Mouse (Mus musculus) layer of hippocampus, adult 18-20 months (tissue): ENCODE measurements at regions not wholly inside any gene's neighbourhood (a gene's known extent, or its start where the extent isn't known, plus 50 kb on each side); places are given as distances from the start of the nearest gene placed in this dataset.

Experiments used
- DNase-seq, 2 experiments: peaks; one replicate each; pipeline ENCODE4 v3.0.0; 2022; ENCODE audit warnings: low spot score in 2 of 2
- microRNA-seq, 2 experiments: library from miRNA; unstranded; fragments of <30 nt; microRNA quantifications; one replicate each; pipeline ENCODE4 v1.2.0; 2021

DNA sequence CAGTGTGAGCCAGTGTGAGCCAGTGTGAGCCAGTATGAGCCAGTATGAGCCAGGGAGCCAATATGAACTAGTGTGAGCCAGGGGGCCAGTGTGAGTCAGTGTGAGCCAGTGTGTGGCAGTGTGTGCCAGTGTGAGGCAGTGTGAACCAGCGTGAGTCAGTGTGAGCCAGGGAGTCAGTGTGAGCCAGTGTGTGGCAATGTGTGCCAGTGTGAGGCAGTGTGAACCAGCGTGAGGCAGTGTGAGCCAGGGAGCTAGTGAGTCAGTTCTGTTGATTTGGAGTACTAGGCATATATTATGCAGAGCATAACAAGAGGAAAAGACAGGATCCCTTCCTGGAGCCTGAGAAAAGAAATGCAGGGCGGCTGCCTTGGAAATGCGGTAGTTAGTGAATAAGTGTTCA lies 82.7 kb upstream of the Zfhx3 start:
- DNase-seq: no peak

DNA sequence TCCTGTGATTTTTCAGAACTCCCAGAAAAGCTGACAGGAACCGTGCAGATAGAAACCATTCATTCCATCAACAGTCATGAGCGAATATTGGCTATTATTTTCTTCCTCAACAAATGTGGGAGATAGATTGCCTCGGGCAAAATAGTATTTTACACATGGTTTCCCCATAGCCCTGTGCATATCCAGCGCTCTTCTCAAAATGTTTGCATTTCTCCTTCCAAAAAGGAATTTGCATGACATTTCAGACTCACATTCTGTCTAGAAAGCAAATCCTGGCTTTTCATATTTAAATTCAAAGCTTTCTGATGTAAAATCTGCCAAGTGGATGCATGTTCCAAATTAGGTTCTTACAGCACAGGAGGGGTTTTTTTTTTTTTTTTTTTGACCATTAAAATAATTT lies 82.2 kb upstream of the Zfhx3 start:
- DNase-seq: no peak

DNA sequence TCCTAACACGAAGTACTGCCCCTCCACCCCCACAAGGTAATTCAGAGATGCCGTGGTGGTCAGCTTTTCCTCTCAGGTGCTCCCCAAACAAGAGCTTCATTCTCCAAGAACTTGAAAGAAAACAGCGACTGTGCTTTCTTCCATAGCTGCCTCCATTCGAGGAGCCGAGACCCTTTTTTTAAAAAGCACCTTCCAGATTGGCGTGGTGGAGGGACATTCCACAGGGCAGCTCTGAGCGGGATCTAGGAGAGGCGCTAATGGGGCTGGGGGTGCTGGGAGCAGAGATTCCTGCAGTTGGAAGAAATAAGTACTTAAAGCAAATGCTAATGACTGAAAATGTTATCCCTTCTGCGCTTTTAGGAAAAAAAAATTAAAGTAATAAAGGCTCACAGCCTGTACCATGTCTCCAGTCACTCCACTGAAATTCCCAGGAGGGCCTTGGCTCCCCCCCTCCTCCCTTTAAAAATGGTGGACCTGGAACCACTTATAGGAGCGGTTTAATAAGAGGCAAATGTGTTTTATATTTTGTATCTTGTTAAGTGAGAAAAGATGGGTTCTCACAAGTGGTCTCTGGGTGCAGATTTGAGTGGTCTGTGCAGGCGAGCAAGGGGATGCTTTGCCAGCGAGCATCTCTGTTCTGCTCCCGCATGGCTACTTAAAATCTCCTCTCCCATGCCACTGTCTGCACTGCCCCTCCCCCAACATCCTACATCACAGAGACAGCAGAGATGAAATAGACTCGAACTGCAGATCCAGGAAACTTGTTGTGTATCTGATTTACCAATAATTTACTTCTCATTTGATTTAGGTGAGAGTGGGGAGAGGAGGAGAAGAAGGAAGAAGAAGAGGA lies 77.4 kb upstream of the Zfhx3 start:
- DNase-seq: no peak

DNA sequence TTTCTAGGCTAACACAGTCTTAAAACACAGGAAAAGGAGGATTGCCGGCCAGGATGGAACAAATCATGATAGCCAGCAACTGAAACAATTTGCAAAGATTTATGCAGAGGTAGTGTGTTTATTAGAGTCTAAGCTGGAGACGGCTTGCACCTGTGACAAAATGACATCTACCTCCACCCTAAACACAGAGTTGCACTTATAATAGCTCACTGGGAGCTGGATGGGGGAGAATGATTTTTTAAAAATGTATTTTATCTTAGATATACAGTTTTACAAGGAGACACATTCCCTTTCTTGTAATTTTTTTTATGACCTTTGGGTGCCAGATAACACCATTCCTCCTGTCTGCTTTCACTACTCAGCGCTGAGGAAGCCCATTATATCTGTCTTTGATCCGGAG lies 76.7 kb upstream of the Zfhx3 start:
- no peak for DNase-seq

DNA sequence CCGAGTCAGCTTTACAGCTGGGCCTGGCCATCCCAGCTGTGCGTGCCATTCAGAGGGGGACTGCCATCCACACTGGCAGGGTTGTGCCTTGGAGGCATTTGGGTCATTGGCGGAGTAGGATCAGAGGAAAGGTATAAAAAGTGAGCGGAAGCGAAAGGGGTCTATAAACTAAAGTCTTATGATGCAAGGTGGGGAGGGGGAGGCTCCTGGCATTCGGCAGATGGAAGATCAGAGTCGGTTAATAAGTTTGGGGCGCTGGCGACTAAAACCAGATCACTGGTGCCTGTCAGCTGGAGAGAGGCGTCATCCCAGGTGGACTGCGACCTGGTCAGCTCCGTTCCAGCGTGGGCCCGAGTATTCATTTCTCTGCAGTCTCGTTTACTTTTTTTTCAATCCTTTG lies 70.7 kb upstream of the Zfhx3 start:
- no peak for DNase-seq

DNA sequence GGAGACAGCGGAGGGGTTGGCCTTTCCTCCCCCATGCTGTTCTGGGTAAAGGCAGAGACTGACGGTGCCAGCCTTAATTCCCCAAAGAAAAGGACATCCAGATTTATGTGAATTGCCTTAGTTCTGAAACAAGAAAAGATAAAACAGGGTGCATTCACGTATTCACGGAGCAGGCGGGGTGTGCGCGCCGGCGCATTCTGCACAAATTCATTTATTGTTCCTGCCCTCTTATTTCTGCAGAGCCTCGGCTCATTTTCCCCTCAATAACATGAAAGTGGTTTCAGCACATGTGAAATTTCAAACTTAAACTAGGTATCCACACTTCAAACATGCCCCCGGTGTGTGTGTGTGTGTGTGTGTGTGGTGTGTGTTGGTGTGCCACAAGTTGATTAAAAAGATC lies 70.3 kb upstream of the Zfhx3 start:
- peak in 1 of 2 experiments; percentile 4 for DNase-seq

DNA sequence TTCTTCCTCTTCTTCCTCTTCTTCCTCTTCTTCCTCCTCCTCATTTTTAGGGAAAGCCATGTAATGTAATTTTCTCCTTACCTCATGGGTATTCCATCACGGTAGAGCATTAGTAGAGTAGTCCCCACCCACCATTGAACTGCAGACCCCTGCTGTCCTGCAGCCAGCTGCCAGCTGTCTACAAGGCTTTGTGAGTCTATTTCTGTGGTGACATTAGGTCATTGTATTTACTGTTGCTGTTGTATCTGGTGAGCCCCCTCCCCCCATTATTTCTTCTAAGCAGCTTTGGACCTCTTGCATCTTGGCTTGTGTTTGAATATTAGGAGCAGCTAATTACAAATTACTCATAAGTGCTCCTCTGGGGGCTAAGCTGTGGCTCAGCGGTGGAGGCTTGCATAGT lies 66.0 kb upstream of the Zfhx3 start:
- DNase-seq: no peak

DNA sequence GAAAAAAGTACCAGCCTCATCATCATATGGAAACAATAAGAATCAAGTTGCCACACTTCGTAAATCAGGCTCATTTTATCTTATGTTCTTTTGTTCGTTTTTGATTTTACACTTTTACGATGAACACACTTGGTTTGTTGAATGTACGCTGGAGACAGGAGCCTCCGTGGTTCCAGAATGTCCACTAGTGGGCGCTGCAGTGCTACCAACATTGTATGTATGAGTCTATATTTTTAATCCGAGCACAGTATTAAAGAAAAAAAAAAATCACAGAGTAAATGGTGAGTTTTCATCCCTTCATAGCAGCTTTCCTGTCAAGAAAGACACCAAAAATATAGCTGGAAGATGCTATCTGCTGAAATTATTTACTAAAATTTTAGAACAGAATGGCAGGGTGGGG lies 60.6 kb upstream of the Zfhx3 start:
- DNase-seq: peak; percentile 22 to 84

DNA sequence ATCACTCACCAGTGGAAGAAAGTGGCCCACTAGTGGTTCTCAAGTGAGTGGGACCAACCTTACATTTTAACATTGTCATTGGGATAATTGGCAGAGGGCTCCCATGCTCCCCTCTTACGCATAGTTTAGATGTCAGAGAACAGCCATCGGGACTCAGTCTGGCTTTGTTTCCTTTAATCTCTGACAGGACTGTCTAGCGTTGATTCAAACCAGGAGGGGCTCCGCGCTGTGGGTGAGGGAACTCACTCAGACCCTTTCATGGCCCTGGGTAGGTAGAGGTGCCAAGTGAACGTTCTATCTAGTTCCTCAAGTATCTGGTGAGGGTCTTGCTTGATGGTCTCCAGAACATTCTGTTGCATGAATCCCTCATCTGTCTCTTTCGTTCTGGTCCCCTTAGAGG lies 56.9 kb upstream of the Zfhx3 start:
- no peak for DNase-seq

DNA sequence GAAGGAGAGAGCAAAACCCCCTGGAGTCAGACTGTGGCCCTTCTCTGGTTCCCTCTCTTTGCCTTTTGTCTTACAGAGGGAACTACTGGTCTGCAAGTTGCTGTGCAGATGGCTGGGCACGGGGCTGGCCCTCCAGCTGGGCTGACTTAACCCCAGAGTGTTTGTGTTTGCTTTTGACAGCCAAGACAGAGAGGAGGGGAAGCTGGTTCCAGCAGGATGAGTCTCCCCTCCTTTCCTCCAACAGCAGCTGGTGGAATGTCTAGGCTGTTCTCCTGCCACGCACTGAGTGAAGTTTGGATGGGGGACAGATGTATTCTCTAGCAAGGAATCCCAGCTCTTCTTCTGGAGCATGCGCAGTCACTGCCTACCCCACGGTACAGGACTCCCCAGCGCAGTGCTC lies 56.5 kb upstream of the Zfhx3 start:
- no peak for DNase-seq

DNA sequence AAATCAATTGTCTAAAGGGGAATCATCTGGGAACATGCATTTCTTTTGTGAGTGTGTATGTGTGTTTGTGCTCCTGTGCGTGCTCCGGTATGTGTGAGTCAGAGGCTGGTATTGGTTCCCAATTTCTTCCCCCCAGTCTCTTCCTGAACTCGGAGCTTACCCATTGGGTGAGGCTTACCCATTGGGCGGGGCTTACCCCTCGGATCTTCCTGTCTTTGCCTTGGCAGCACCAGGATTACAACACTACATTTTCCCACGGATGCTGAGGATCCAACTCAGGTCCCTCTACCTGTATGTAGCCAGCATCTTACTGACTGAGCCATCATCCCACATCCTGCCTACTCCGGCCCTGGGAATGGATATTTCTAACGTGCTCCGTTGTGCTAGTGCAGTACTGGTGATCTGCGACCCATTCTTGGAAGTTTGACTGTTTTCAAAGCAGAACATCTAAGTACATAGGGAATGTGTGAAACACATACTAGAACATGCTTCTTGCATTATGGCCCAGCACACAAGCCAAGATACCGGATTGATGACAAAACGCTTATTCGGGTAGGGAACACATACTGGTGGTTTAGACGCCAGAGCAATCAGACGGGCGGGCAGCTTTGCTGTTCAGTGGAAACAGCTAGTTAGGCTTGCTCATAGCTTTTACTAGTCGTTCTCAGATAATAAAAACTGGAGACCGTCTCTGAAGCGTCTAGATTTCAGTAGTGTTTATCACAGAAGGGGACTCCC lies 55.8 kb upstream of the Zfhx3 start:
- DNase-seq: no peak

DNA sequence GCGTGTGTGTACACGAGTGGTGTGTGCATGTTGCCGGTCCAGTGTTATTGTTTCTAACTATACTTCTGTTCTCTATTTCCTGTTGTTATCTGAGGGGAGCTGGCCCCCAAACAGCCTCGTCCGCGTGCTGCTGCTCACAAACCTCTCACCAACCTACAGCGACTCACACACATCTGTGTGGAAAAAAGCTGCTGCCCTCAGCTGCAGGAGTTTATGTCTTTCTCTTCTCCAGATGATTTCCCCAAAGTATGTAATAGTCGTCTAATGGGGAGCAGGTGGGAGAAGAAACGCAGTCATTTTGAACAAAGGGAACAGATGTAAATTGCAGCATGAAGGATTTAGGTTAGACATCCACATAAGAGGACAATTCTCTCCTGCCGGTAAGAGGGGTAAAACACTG lies 55.1 kb upstream of the Zfhx3 start:
- no peak for DNase-seq

DNA sequence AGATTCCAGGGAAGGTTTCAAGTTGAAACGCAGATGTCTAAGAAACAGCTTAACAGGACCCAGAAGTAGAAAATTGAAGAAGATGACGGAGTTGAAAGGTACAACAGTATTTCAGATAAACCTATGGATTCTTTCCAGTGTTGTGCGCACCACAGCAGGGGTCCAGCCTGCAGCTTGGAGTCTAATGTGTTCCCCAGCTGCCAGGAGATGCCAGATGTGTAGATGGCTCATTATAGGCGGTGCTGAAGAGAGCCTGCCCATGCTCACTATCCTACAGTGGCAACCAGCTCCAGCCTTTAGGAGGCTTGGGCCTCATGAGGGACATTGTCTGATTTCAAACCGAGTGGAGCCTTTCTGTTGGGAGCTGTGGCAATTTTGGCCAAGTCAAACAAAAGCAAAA lies 51.5 kb upstream of the Zfhx3 start:
- DNase-seq: no peak

Small RNAs in the stretch of these regions (microRNA-seq; reads per million reads assigned to microRNA genes)
- 0 reads per million in 2 experiments for gene Gm22825
- gene Gm23646: 0 reads per million in 2 experiments
